Mouse (Mus musculus) lung, postnatal 0 days (tissue): ENCODE data around the gene Tsc2. TPM values are rescaled to one million over a fixed set of nuclear protein-coding genes. Genes with fewer than 3 reads are reported as not detected.

Source experiments
- ATAC-seq: fragments of 200-750 bp; cut with Nextera tagmentation; 2 replicates; pipeline ENCODE4 v1.8.0; 2017; ENCODE audit warnings: moderate library complexity
- DNase-seq: peaks from one replicate; pipeline ENCODE4 v3.0.0-alpha.2; 2016; ENCODE audit warnings: low spot score
- H3K27ac ChIP-seq: fragments of 300-500 bp; sonication (generic); 2 replicates; pipeline ENCODE4 v1.5.1; 2014; ENCODE audit warnings: antibody characterized with exemption, mild to moderate bottlenecking, low read length, mixed read lengths
- H3K27me3 ChIP-seq: fragments of 300-500 bp; sonication (generic); replicated peaks from 2 replicates; pipeline ENCODE4 v1.6.1; 2014; ENCODE audit warnings: low read length, mixed read lengths; ENCODE audit not compliant: insufficient read depth
- H3K36me3 ChIP-seq: fragments of 300-500 bp; sonication (generic); 2 replicates; pipeline ENCODE4 v1.6.1; 2014; ENCODE audit warnings: low read length, mixed read lengths; ENCODE audit not compliant: insufficient read depth
- H3K4me1 ChIP-seq: fragments of 300-500 bp; sonication (generic); 2 replicates; pipeline ENCODE4 v1.6.1; 2014; ENCODE audit warnings: antibody characterized with exemption, low read depth, low read length, mixed read lengths; ENCODE audit not compliant: insufficient read depth
- H3K4me2 ChIP-seq: fragments of 300-500 bp; sonication (generic); replicated peaks from 2 replicates; pipeline ENCODE4 v1.6.1; 2014; ENCODE audit warnings: low read depth, mild to moderate bottlenecking, low read length, moderate library complexity, mixed read lengths
- H3K4me3 ChIP-seq: fragments of 300-500 bp; sonication (generic); 2 replicates; pipeline ENCODE4 v1.5.1; 2014; ENCODE audit warnings: low read depth, low read length
- H3K9ac ChIP-seq: fragments of 300-500 bp; sonication (generic); replicated peaks from 2 replicates; pipeline ENCODE4 v1.6.1; 2014; ENCODE audit warnings: low read depth, mild to moderate bottlenecking
- H3K9me3 ChIP-seq: fragments of 300-500 bp; sonication (generic); 2 replicates; pipeline ENCODE4 v1.6.1; 2016; ENCODE audit warnings: low read length, mixed read lengths
- CTCF ChIP-seq: IDR thresholded peaks from 2 replicates; pipeline ENCODE4 v1.5.1; 2016; ENCODE audit warnings: antibody characterized with exemption, mild to moderate bottlenecking
- EP300 ChIP-seq: IDR thresholded peaks from 2 replicates; pipeline ENCODE4 v1.6.1; 2016; ENCODE audit warnings: antibody characterized with exemption, mild to moderate bottlenecking, control low read depth
- WGBS: fragments of 180-500 bp; shearing (Covaris S2); extraction: QIAGEN DNeasy Blood & Tissue Kit; methylation state at CpG from one replicate; pipeline ENCODE4 v1.1.7; 2014; 5-methylcytosine and 5-hydroxymethylcytosine counted together
- polyA plus RNA-seq: library from polyadenylated mRNA; unstranded; fragments of >200 nt; fragmentation: Nextera tagmentation; extraction: Ambion mirVana; gene quantifications from 2 replicates; pipeline ENCODE4 v1.2.1, GENCODE M21; 2015

The Tsc2 gene
- polyA plus RNA-seq, 1 experiment from 2014 or later, result 31.7 TPM

DNA sequence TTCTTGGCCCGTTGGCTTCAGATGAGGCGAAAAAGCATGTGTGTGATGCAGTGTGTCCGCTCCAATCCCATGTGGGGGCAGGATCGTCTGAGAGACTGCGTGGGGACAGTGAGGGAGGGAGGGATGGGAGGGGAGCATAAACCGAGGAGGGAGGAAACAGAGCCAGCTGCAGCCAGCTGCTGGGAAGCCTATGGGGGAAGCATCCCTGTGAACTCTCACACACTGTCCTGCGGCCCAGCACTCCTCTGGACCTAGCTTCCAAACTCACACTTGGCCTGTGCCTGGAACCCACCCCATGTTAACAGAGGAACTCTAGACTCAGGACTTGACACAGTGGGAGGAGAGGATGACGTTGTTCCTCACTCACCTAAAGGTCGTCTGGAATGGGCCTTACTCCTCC, 6.4 kb upstream of the Tsc2 start:
- DNase-seq (peak; percentile 92), ATAC-seq (peak; percentile 80)

DNA sequence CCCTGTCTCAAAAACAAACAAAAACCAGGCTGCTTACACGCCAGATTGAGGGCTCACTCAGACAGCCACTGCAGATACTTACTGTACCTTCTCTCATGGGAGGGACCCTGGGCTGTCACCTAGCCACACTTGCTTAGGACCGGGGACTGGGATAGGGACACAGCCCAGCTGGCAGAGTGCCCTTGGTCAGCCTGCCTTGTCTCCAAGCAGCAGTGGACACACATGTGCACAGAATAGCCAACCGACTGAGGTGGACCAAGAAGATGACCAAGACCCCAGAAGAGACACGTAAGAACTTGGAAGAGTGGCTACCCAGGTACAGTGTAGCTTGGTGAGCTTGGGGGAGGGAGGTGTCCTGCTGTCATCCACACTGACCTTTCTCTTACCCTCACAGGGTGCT, 5.8 kb upstream of the Tsc2 start:
- Histone ChIP-seq H3K9me3 (no peaks in the 10 kb centered on the region), H3K27ac (peak overlapping the region; percentile 85), H3K4me3 (no peak overlapping the region), H3K36me3 (peaks cover 22% of the 10 kb centered on the region), H3K9ac (no peak overlapping the region), H3K4me1 (peaks cover 38% of the 10 kb centered on the region), H3K27me3 (no peaks in the 10 kb centered on the region), H3K4me2 (no peak overlapping the region)
- no peak for ATAC-seq
- TF ChIP-seq EP300 (no peak), CTCF (no peak)
- 69% methylated on average over 4 of the region's 4 CpGs for WGBS
- no peak for DNase-seq

More for the DNA sequence above, 6.4 kb upstream of the Tsc2 start:
- H3K4me1 ChIP-seq, result peaks cover 38% of the 10 kb centered on the region
- H3K9me3 ChIP-seq, result no peaks in the 10 kb centered on the region
- H3K36me3 ChIP-seq, result peaks cover 22% of the 10 kb centered on the region
- no peak overlapping the region for H3K4me2 ChIP-seq
- no peak overlapping the region for H3K4me3 ChIP-seq
- TF ChIP-seq EP300, result peak; percentile 57; the same call in 1 of the 2 replicates
- no peak for TF ChIP-seq CTCF
- no peak overlapping the region; the same call in 1 of the 2 replicates for H3K9ac ChIP-seq
- peak overlapping the region; percentile 85 for H3K27ac ChIP-seq
- H3K27me3 ChIP-seq, result no peaks in the 10 kb centered on the region
- 52% methylated on average over 9 of the region's 9 CpGs for WGBS

DNA sequence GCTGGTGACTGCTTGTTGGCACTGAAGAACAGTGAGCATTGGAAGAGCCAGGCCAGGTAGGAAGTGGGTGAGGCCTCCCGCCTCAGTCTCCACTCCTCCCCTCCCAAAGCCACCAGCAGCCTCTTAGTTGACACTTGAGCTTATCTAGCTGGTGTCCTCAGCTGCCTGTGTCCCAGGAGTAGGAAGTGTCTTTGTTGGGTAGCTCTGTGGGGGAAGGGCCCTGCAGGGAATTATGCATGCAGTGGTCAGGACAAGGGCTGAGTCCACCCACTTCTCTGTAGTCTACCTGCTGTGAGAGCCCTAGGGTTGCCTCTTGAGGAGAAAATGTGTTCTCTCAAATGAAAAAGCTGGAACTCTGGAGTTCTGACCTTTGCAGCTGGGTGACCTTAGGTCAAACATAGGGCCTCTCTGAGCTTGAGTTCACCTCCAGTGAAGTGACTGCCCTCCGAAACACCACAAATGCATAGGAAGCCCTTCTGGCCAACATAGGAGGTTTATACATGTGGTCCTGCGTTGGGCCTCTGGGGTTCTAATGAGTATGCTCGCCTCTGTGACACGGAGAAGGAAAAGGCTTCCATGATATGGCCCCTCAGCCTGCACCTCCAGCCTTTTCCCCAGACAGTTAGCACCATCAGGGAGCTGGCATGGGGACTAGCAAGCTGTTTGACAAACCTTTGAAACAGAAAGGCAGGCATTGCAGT, 4.5 kb upstream of the Tsc2 start:
- TF ChIP-seq EP300 (peak; percentile 22; the same call in 1 of the 2 replicates), CTCF (no peak)
- Histone ChIP-seq H3K4me1 (peaks cover 42% of the 10 kb centered on the region), H3K4me3 (no peak overlapping the region), H3K9ac (no peak overlapping the region), H3K27ac (peak overlapping the region; percentile 52), H3K27me3 (no peaks in the 10 kb centered on the region), H3K4me2 (no peak overlapping the region), H3K36me3 (peaks cover 18% of the 10 kb centered on the region; the same call in 1 of the 2 replicates), H3K9me3 (no peaks in the 10 kb centered on the region)
- 48% methylated on average over 5 of the region's 5 CpGs for WGBS
- DNase-seq, result peak; percentile 75
- ATAC-seq, result peak; percentile 36

DNA sequence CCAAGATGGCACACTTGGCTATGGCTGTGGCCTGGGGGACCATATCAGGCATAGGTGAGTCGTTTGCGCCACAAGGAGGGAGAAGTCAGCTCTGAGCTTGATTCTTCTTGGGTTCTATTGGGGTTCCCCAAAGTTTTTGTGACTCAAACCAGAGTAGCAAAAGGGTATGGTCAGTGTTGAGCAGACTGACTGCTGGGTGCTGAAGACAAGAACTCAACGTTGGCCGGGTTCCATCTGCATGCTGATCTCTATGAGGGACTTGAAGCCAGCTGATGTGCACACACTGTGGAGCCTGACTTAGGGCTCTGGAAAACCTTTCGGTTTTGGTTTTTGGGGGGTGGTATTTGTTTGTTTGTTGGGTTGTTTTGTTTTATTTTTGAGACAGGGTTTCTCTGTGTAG, 3.3 kb upstream of the Tsc2 start:
- DNase-seq (no peak), ATAC-seq (no peak)
- WGBS, result 91% methylated on average over 5 of the region's 5 CpGs
- H3K36me3 ChIP-seq, result peaks cover 18% of the 10 kb centered on the region; the same call in 1 of the 2 replicates
- no peak overlapping the region for H3K9ac ChIP-seq
- peaks cover 45% of the 10 kb centered on the region for H3K4me1 ChIP-seq
- H3K9me3 ChIP-seq, result no peaks in the 10 kb centered on the region
- no peak overlapping the region for H3K4me3 ChIP-seq
- no peaks in the 10 kb centered on the region for H3K27me3 ChIP-seq
- TF ChIP-seq CTCF (no peak), EP300 (no peak; the same call in 1 of the 2 replicates)
- peak overlapping the region; percentile 52; the same call in 1 of the 2 replicates for H3K27ac ChIP-seq
- no peak overlapping the region for H3K4me2 ChIP-seq

DNA sequence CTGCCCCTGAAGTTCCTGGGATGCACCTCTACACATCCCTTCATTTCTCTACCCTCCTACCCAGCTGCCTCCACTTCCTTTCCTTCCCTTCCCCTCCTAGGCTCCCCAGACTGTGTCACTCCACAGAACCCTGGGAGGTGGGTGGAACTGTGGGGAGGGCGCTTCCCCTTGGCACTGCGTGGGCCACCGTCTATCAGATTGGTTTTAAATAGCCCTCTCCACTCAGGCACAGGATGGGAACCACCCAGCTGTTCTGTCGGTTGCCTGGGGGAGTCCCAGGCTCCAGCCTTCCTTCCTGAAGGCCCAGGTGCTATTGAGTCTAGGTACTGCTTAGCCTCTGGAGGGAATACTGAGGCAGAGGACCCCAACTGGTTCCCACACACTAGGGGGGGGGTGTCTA, 2.6 kb upstream of the Tsc2 start:
- TF ChIP-seq EP300 (peak; percentile 48), CTCF (no peak)
- H3K4me2 ChIP-seq, result no peak overlapping the region
- peak; percentile 18 for ATAC-seq
- peak overlapping the region; percentile 52; the same call in 1 of the 2 replicates for H3K27ac ChIP-seq
- 54% methylated on average over 4 of the region's 4 CpGs for WGBS
- no peak overlapping the region for H3K9ac ChIP-seq
- no peak overlapping the region for H3K4me3 ChIP-seq
- no peaks in the 10 kb centered on the region for H3K9me3 ChIP-seq
- H3K4me1 ChIP-seq, result peaks cover 45% of the 10 kb centered on the region
- H3K36me3 ChIP-seq, result peaks cover 16% of the 10 kb centered on the region; the same call in 1 of the 2 replicates
- DNase-seq, result peak; percentile 55
- no peaks in the 10 kb centered on the region for H3K27me3 ChIP-seq

DNA sequence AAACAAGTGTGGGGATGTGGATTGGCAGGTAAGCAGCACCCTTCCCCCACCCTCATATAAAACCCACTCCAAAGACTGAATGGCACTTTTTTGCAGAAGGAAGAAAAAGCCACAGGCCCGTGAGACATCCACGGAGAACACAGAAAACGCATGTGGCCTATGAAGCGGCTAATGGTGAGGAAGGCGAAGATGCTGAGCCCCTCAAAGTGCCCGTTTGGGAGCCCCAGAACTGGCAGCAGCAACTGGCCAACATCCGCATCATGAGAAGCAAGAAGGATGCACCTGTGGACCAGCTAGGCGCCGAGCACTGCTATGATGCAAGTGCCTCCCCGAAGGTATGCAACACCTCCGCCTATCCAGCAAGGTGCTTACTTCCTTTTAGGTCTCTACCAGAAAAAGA, 1.4 kb upstream of the Tsc2 start:
- no peak for ATAC-seq
- WGBS, result 92% methylated on average over 11 of the region's 11 CpGs
- Histone ChIP-seq H3K36me3 (peaks cover 15% of the 10 kb centered on the region), H3K9ac (no peak overlapping the region), H3K4me3 (no peak overlapping the region), H3K9me3 (no peaks in the 10 kb centered on the region), H3K4me2 (peak overlapping the region; percentile 95; the same call in 1 of the 2 replicates), H3K4me1 (peaks cover 40% of the 10 kb centered on the region), H3K27ac (peak overlapping the region; percentile 97), H3K27me3 (no peaks in the 10 kb centered on the region)
- TF ChIP-seq EP300, result no peak
- no peak for DNase-seq
